Mouse (Mus musculus): Measurements from ENCODE around the gene Slpi. TPM values are rescaled to one million over a fixed set of nuclear protein-coding genes. Genes with fewer than 3 reads are reported as not detected.

Slpi gene
- polyA plus RNA-seq, 1 experiment from 2014 or later = 1.00 TPM

GRCm38 (mm10) chr2:164423464-164423863 lies 34.6 kb upstream of the Slpi start:
- no peak overlapping the region for H3K4me2 ChIP-seq (replicated peaks; ENCODE audit: low read depth, low read length)
- H3K27me3 ChIP-seq (ENCODE audit: insufficient read depth, low read length) = no peaks in the 10 kb centered on the region
- 76% methylated on average over 11 of the region's 11 CpGs for WGBS
- H3K4me3 ChIP-seq (ENCODE audit: low read length) = no peak overlapping the region
- H3K36me3 ChIP-seq (ENCODE audit: insufficient read depth, low read length) = peaks cover 29% of the 10 kb centered on the region
- H3K27ac ChIP-seq (ENCODE audit: low read length) = no peak overlapping the region
- H3K9me3 ChIP-seq (ENCODE audit: low read length) = no peaks in the 10 kb centered on the region
- H3K4me1 ChIP-seq (ENCODE audit: insufficient read depth, low read length) = peaks cover 12% of the 10 kb centered on the region; the same call in 1 of the 2 replicates
- no peak for ATAC-seq (ENCODE audit: low FRiP score, low TSS enrichment)
- no peak overlapping the region for H3K9ac ChIP-seq (replicated peaks; ENCODE audit: low read length)

- WGBS = 81% methylated on average over 15 of the region's 15 CpGs
- H3K36me3 ChIP-seq (ENCODE audit: insufficient read depth, low read length) = peaks cover 23% of the 10 kb centered on the region
- H3K9me3 ChIP-seq (ENCODE audit: low read length) = no peaks in the 10 kb centered on the region
- H3K4me2 ChIP-seq (replicated peaks; ENCODE audit: low read depth, low read length) = no peak overlapping the region
- H3K27ac ChIP-seq (ENCODE audit: low read length) = no peak overlapping the region
- no peaks in the 10 kb centered on the region for H3K27me3 ChIP-seq (ENCODE audit: insufficient read depth, low read length)
- ATAC-seq (ENCODE audit: low FRiP score, low TSS enrichment) = no peak
- H3K4me1 ChIP-seq (ENCODE audit: insufficient read depth, low read length) = peaks cover 12% of the 10 kb centered on the region; the same call in 1 of the 2 replicates
- no peak overlapping the region for H3K9ac ChIP-seq (replicated peaks; ENCODE audit: low read length)
- H3K4me3 ChIP-seq (ENCODE audit: low read length) = no peak overlapping the region
These were observed 33.9 kb upstream of the Slpi start for GRCm38 (mm10) chr2:164422675-164423393.

DNA sequence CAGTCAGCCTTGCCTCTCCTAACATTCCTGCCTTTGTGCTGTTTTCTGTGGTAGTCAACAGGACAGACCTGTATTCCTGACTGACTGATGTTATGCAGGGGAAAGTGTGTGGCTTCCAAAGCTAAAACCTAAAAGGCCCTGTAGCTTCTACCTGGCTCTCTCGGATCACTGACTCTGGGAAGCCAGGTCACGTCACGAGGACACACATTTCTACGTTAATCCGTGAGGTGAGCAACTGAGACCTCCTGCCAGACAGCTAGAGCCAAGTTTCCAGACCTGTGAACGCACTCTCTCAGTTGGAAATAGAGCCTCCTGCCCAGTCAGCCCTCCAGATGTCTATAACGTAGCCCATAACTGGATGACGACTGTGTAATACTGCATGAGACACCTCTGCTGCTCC lies 33.1 kb upstream of the Slpi start:
- no peak for ATAC-seq (ENCODE audit: low FRiP score, low TSS enrichment)
- no peak overlapping the region for H3K9ac ChIP-seq (replicated peaks; ENCODE audit: low read length)
- H3K36me3 ChIP-seq (ENCODE audit: insufficient read depth, low read length) = peaks cover 17% of the 10 kb centered on the region
- 80% methylated on average over 8 of the region's 8 CpGs for WGBS
- no peaks in the 10 kb centered on the region for H3K27me3 ChIP-seq (ENCODE audit: insufficient read depth, low read length)
- H3K27ac ChIP-seq (ENCODE audit: low read length) = peak overlapping the region; percentile 23; the same call in 1 of the 2 replicates
- H3K4me3 ChIP-seq (ENCODE audit: low read length) = no peak overlapping the region
- peaks cover 12% of the 10 kb centered on the region; the same call in 1 of the 2 replicates for H3K4me1 ChIP-seq (ENCODE audit: insufficient read depth, low read length)
- H3K9me3 ChIP-seq (ENCODE audit: low read length) = no peaks in the 10 kb centered on the region
- H3K4me2 ChIP-seq (replicated peaks; ENCODE audit: low read depth, low read length) = no peak overlapping the region

DNA sequence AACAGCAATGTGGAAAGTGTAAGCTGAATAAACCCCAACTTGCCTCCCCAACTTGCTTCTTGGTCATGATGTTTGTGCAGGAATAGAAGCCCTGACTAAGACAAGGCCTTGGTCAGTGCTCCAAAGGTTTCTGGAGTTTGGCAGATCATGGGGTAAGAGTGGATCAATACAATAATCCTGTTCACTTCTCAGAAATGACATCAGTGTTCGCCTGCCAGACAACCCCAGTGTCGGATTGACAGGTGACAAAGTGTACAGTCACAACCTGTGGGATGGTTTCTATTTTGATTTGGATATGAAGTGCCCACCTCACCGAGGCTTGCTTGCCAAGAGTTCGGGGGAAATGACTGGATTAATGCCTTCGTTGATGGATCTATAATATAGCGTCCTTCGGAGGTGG lies 32.4 kb upstream of the Slpi start:
- WGBS = 90% methylated on average over 7 of the region's 7 CpGs
- ATAC-seq (ENCODE audit: low FRiP score, low TSS enrichment) = no peak
- Histone ChIP-seq H3K27me3 (ENCODE audit: insufficient read depth, low read length) (no peaks in the 10 kb centered on the region), H3K36me3 (ENCODE audit: insufficient read depth, low read length) (peaks cover 17% of the 10 kb centered on the region), H3K4me2 (replicated peaks; ENCODE audit: low read depth, low read length) (no peak overlapping the region), H3K9me3 (ENCODE audit: low read length) (no peaks in the 10 kb centered on the region), H3K4me3 (ENCODE audit: low read length) (no peak overlapping the region), H3K27ac (ENCODE audit: low read length) (peak overlapping the region; percentile 23; the same call in 1 of the 2 replicates), H3K9ac (replicated peaks; ENCODE audit: low read length) (no peak overlapping the region), H3K4me1 (ENCODE audit: insufficient read depth, low read length) (peaks cover 12% of the 10 kb centered on the region; the same call in 1 of the 2 replicates)

DNA sequence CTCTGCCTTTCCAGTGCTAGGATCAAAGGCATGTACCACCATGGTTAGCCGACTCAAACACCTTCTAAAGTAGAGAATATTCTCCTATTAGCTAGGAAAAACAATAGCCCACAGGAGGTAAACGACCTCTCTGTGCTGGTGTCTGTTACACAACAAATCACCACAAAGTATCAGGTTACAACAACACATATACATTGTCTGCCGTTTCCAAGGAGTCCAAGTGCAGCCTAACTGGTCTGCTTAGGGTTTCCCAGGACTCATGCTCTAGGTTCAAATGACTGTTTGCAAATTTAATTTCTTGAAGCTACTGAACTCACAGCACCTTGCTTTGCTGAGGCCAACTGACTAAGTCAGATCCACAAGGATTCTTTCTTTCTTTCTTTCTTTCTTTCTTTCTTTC lies 30.6 kb upstream of the Slpi start:
- H3K4me3 ChIP-seq (ENCODE audit: low read length) = no peak overlapping the region
- 0 out of 2 replicates have a peak overlapping the region, but pooled peaks have one; percentile 0 for H3K4me2 ChIP-seq (replicated peaks; ENCODE audit: low read depth, low read length)
- peaks cover 13% of the 10 kb centered on the region for H3K36me3 ChIP-seq (ENCODE audit: insufficient read depth, low read length)
- peaks cover 12% of the 10 kb centered on the region; the same call in 1 of the 2 replicates for H3K4me1 ChIP-seq (ENCODE audit: insufficient read depth, low read length)
- no peaks in the 10 kb centered on the region for H3K27me3 ChIP-seq (ENCODE audit: insufficient read depth, low read length)
- ATAC-seq (ENCODE audit: low FRiP score, low TSS enrichment) = peak; percentile 58
- WGBS = 0% methylated on average over 3 of the region's 3 CpGs
- H3K9me3 ChIP-seq (ENCODE audit: low read length) = no peaks in the 10 kb centered on the region
- no peak overlapping the region for H3K9ac ChIP-seq (replicated peaks; ENCODE audit: low read length)
- H3K27ac ChIP-seq (ENCODE audit: low read length) = peak overlapping the region; percentile 64; the same call in 1 of the 2 replicates

DNA sequence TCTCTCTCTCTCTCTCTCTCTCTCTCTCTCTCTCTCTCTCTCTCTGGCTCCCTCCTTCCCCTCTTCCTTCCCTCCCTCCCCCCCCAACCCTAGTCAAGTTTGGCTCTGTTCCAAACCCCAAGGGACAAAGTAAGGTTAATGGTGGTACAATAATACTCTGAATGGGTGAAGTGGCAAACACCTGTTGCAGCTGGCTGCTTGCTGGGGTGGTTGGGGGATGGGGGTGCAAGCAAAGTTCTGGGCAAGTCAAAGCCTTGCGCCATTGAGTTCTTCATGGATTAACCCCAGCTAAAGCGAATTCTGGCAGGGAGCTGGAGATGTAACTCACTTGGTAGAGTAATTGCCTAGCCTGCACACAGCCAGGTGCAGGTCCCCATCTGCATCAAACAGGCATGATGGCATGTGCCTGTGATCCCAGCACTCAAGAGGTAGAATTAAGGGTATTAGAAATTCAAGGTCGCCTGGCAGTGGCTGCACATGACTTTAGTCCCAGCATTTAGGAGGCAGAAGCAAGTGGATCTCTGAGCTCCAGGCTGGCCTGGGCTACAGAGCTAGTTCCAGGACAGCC lies 29.5 kb upstream of the Slpi start:
- Histone ChIP-seq H3K36me3 (ENCODE audit: insufficient read depth, low read length) (peaks cover 2% of the 10 kb centered on the region; the same call in 1 of the 2 replicates), H3K27me3 (ENCODE audit: insufficient read depth, low read length) (0 out of 2 replicates have a peak, but pooled peaks cover 6% of the 10 kb centered on the region), H3K9me3 (ENCODE audit: low read length) (no peaks in the 10 kb centered on the region), H3K9ac (replicated peaks; ENCODE audit: low read length) (no peak overlapping the region), H3K4me3 (ENCODE audit: low read length) (no peak overlapping the region), H3K27ac (ENCODE audit: low read length) (peak overlapping the region; percentile 64; the same call in 1 of the 2 replicates), H3K4me1 (ENCODE audit: insufficient read depth, low read length) (peaks cover 17% of the 10 kb centered on the region; the same call in 1 of the 2 replicates), H3K4me2 (replicated peaks; ENCODE audit: low read depth, low read length) (no peak overlapping the region)
- WGBS = 22% methylated on average over 3 of the region's 3 CpGs
- ATAC-seq (ENCODE audit: low FRiP score, low TSS enrichment) = no peak

- Histone ChIP-seq H3K4me2 (replicated peaks; ENCODE audit: low read depth, low read length) (no peak overlapping the region), H3K27ac (ENCODE audit: low read length) (no peak overlapping the region), H3K4me3 (ENCODE audit: low read length) (no peak overlapping the region), H3K36me3 (ENCODE audit: insufficient read depth, low read length) (no peaks in the 10 kb centered on the region), H3K4me1 (ENCODE audit: insufficient read depth, low read length) (peaks cover 17% of the 10 kb centered on the region; the same call in 1 of the 2 replicates), H3K9me3 (ENCODE audit: low read length) (no peaks in the 10 kb centered on the region), H3K27me3 (ENCODE audit: insufficient read depth, low read length) (0 out of 2 replicates have a peak, but pooled peaks cover 6% of the 10 kb centered on the region), H3K9ac (replicated peaks; ENCODE audit: low read length) (no peak overlapping the region)
- 3% methylated on average over 2 of the region's 2 CpGs for WGBS
- ATAC-seq (ENCODE audit: low FRiP score, low TSS enrichment) = no peak
These were observed 28.3 kb upstream of the Slpi start for GRCm38 (mm10) chr2:164417198-164417597.

GRCm38 (mm10) chr2:164414581-164414980 lies 25.7 kb upstream of the Slpi start:
- Histone ChIP-seq H3K36me3 (ENCODE audit: insufficient read depth, low read length) (no peaks in the 10 kb centered on the region), H3K9me3 (ENCODE audit: low read length) (no peaks in the 10 kb centered on the region), H3K9ac (replicated peaks; ENCODE audit: low read length) (peak overlapping the region; percentile 42; the same call in 1 of the 2 replicates), H3K4me1 (ENCODE audit: insufficient read depth, low read length) (peaks cover 15% of the 10 kb centered on the region; the same call in 1 of the 2 replicates), H3K27me3 (ENCODE audit: insufficient read depth, low read length) (peaks cover 20% of the 10 kb centered on the region), H3K27ac (ENCODE audit: low read length) (no peak overlapping the region), H3K4me2 (replicated peaks; ENCODE audit: low read depth, low read length) (peak overlapping the region; percentile 47), H3K4me3 (ENCODE audit: low read length) (peak overlapping the region; percentile 19; the same call in 1 of the 2 replicates)
- no peak for ATAC-seq (ENCODE audit: low FRiP score, low TSS enrichment)
- WGBS = 62% methylated on average over 10 of the region's 10 CpGs

DNA sequence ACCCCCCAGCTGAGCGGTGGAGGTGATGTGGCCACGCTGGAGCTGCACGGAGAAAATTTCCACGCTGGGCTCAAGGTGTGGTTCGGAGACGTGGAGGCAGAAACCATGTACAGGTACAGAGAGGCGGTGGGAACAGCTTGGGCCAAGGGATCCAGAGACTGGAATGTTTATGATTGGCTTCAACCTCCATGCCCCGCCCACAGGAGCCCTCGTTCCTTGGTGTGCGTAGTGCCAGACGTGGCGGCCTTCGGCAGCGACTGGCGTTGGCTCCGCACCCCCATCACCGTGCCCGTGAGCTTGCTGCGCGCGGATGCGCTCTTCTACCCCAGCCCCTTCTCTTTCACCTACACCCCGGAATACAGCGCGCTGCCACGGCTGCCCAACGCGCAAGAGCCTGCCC lies 25.3 kb upstream of the Slpi start:
- 17% methylated on average over 28 of the region's 28 CpGs for WGBS
- H3K4me2 ChIP-seq (replicated peaks; ENCODE audit: low read depth, low read length) = peak overlapping the region; percentile 47
- H3K27me3 ChIP-seq (ENCODE audit: insufficient read depth, low read length) = peaks cover 25% of the 10 kb centered on the region
- no peaks in the 10 kb centered on the region for H3K9me3 ChIP-seq (ENCODE audit: low read length)
- peak overlapping the region; percentile 19; the same call in 1 of the 2 replicates for H3K4me3 ChIP-seq (ENCODE audit: low read length)
- H3K27ac ChIP-seq (ENCODE audit: low read length) = no peak overlapping the region
- peak overlapping the region; percentile 42; the same call in 1 of the 2 replicates for H3K9ac ChIP-seq (replicated peaks; ENCODE audit: low read length)
- H3K4me1 ChIP-seq (ENCODE audit: insufficient read depth, low read length) = peaks cover 11% of the 10 kb centered on the region; the same call in 1 of the 2 replicates
- no peak for ATAC-seq (ENCODE audit: low FRiP score, low TSS enrichment)
- H3K36me3 ChIP-seq (ENCODE audit: insufficient read depth, low read length) = no peaks in the 10 kb centered on the region

Measured in kidney, embryonic 16.5 days (tissue).